Mouse (Mus musculus) bone marrow, adult 2 months (tissue): ENCODE results near the gene Fam169b.

Experiments
- CTCF ChIP-seq: fragments of 200-500 bp; IDR thresholded peaks from 2 replicates; pipeline ENCODE4 v1.5.1; 2011; ENCODE audit warnings: low read length, control low read depth; ENCODE audit not compliant: control insufficient read depth, insufficient read depth
- POLR2A ChIP-seq: fragments of 200-500 bp; IDR thresholded peaks from 2 replicates; pipeline ENCODE4 v1.6.1; 2011; ENCODE audit warnings: low read depth, mild to moderate bottlenecking, control low read depth, low read length, borderline replicate concordance; ENCODE audit not compliant: control insufficient read depth

DNA sequence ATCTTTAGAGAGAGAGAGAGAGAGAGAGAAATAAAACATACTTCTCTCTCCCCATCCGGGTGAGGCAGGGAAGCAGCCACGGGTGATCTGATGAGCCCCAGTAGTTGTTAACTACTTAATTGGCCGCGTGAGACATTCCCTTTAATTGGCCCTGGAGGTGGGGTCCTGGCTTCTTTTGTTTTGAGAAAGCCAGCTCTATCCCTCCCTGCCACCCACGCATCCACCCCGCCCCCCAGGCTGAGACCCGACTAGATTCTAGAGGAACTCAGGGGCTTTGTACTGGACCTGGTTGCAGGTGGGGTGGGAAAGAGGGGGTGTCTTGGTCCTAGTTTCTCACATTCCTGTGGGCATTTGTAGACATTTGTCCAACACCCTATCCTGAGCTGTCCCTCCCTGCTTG, 8.2 kb upstream of the Fam169b start:
- no peak for TF ChIP-seq POLR2A
- no peak for TF ChIP-seq CTCF
